Mouse (Mus musculus): ENCODE results near the gene Nkx1-2.

Gene Nkx1-2

GRCm38 (mm10) chr7:132599071-132599975 lies at the start of gene Nkx1-2:
Nkx1-2 (minus strand) TSS chr7:132599637.
- no peak for DNase-seq

DNA sequence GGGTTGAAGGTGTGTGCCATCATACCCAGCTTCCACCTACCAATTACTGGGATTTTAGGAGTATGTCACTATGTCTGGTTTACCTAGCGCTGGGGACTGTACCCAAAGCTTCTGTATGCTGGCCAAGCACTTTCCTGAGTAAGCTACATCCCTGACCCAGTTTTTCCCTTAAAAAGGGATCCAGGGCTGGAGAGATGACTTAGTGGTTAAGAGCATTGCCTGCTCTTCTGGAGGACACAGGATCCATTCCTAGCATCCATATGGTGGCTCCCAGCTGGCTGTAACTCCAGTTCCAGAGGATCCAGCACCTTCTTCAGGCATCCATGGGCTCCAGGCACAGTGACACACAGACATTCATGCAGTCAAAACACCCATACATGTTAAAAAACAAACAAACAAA lies 47.1 kb upstream of the Nkx1-2 start:
- no peak for DNase-seq

- no peak for DNase-seq
These were observed 45.3 kb upstream of the Nkx1-2 start for GRCm38 (mm10) chr7:132644605-132645279.

DNA sequence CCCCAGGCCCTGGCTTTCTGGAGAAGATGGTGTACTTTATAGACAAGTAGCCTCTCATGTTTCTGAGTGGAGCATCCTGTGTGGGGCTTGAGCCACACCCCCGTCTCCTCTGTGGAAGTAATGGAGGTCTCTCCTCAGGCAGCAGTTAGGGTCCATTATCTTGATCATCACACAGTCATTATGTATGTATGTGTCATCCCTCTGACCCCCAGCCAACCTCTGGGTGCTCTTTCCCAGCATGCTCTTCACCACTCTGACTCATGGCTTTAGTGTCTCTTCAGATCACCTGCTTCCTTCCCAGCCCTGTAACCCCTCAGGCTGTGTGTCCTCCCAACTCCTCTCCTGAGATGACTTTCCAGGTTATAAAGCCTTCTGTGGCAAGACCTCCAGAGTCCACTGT lies 42.2 kb upstream of the Nkx1-2 start:
- DNase-seq: no peak

- no peak for DNase-seq
These were observed 41.5 kb upstream of the Nkx1-2 start for GRCm38 (mm10) chr7:132640946-132641345.

- peak; percentile 39 to 49 for DNase-seq
These were observed 39.1 kb upstream of the Nkx1-2 start for GRCm38 (mm10) chr7:132638446-132639087.

DNA sequence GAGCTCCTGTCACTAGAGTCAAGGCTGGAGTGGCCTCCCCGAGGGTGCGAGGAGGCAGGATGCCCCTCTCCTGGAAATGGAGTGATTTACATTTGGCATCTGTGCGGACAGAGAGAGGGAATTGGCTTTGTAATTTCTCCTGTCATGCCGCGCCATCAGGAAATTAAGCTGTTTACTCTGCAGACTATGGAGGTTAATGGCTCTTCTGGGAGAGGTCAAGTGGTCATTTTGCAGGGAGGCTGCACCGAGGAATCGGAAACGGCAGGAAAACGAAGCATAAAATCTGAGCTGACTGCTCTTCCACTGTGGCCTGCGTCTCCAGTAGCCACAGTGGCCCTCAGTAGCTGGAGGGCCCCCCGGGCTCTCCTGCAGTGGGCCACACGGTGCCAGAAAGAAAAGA lies 37.9 kb upstream of the Nkx1-2 start:
- DNase-seq: no peak

GRCm38 (mm10) chr7:132631313-132631712 lies 31.9 kb upstream of the Nkx1-2 start:
- no peak for DNase-seq

GRCm38 (mm10) chr7:132627448-132627847 lies 28.0 kb upstream of the Nkx1-2 start:
- DNase-seq: no peak

- DNase-seq: no peak
These were observed 26.7 kb upstream of the Nkx1-2 start for GRCm38 (mm10) chr7:132626174-132626573.

DNA sequence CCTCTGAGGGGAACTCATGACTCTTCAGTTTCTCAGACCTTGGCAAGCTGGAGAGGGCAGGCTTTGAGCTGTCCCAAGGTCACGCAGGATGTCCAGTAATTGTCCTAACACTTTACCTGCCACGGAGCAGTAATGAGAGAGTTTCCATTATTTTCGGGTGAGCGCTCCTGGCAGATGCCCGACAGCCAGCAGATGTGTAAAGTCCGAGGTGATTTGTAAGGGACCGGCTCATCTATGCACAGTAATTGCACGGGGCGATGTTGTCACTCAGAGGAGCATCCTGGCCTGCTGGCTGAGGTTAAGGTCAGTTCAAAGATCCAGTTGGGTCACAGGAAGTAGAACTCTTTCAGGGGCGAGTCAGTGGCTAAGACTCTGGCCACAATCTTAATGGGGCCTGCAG lies 24.7 kb upstream of the Nkx1-2 start:
- no peak for DNase-seq

GRCm38 (mm10) chr7:132619975-132620918 lies 20.8 kb upstream of the Nkx1-2 start:
- DNase-seq: no peak

DNA sequence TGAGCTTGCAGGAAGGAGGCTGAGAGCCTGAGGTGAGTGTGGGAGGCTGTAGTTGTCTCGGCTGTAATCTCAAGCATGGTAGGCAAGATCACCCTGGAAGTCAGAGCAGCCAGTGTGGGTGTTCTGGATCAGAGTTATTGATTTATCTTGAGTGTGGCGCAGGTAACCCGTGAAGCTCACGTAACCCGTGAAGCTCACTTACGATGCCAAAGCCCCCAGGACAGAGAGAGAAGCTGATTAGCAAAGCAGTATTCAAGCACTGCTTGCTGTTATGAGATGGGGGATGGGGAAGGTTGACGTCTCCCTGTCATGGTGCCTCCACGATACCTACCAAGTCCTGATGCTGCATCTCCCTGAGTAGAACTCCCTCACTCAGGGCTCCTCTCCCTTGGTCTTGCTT lies 20.1 kb upstream of the Nkx1-2 start:
- no peak for DNase-seq

- DNase-seq: no peak
These were observed 17.7 kb upstream of the Nkx1-2 start for GRCm38 (mm10) chr7:132617021-132617564.

GRCm38 (mm10) chr7:132616391-132616790 lies 17.0 kb upstream of the Nkx1-2 start:
- DNase-seq: no peak

DNA sequence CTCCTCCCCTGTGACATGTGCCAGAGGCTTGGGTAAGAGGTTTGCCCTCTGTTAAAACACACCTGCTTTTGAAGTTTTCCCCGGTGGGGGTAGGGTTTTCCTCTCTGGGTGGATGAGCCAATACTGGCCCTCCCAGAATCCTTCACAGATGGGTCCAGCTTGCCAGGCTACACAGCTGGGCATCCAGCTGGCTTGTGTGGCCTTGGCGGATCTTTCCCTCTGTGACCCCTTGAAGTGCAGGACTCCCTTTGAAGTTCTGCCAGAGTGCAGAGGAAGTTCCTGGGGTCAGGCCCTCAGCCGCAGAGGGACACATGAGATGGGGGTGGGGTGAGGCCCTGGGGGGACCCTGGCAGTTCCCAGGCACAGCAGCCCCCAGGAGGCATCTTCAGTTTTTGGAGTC lies 15.9 kb upstream of the Nkx1-2 start:
- no peak for DNase-seq

DNA sequence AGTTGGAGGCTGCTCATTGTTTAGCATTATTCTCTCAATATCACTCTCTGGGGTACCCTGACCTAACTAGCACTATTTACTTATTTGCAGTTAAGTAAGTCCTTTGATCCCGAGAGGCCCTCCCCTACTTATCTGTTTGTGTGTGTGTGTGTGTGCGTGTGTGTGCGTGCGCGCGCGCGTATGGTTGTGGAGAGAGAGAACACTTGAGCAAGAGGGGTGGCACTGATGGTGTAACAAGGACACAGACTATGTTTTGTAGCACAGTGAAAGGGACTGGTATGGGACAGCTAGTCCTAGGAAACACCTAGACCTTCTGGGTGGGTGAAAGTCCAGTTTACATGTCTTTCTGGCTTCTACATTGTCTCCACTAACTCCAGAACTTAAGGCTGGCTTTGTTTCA lies 12.1 kb upstream of the Nkx1-2 start:
- no peak for DNase-seq

GRCm38 (mm10) chr7:132610468-132611318 lies 11.3 kb upstream of the Nkx1-2 start, which contains the start of gene Lhpp:
Lhpp (plus strand) TSS chr7:132610638.
- peak; percentile 62 to 67 for DNase-seq

DNA sequence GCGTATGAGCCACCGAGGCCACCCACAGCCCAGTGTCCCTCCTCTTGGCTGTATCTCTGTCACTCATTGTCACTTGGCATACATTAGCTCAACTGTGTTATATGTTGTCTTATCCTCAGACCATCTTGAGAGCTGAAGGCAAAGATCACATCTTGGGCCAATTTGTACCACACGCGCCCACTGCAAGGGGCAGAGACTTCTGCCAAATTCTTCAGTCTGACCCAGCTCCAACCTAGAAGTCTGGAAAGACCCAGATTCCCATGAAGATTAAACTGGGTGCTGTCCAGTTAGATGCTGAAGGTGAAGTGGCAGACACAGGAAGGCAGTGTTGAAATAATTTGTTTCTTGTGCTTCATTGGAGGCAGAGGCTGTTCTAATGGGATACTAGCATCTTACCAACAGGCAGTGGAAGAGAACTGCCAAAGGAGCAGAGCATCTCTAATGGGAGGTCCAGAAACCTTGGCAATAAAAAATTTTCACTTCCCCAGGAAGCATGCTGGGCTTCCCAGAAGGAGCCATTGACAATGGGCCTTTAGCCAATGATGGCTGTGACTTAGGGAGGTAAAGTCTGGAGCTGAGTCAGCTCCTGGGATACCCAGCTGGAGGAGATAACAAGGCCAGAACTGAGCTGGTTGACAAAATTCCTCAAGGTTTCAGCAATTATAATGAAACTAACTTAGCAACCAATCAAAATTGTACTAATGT lies 9.0 kb upstream of the Nkx1-2 start:
- DNase-seq: peak in 1 of 2 experiments; percentile 10

GRCm38 (mm10) chr7:132605689-132606088 lies 6.3 kb upstream of the Nkx1-2 start:
- DNase-seq: no peak
